Mouse (Mus musculus) thymus, adult 18-20 months (tissue): Measurements from ENCODE around the gene Nudt5.

Source experiments
- DNase-seq, 2 experiments: peaks; one replicate each; pipeline ENCODE4 v3.0.0; 2022; ENCODE audit warnings: mixed read lengths in 2 of 2

Nudt5 gene

DNA sequence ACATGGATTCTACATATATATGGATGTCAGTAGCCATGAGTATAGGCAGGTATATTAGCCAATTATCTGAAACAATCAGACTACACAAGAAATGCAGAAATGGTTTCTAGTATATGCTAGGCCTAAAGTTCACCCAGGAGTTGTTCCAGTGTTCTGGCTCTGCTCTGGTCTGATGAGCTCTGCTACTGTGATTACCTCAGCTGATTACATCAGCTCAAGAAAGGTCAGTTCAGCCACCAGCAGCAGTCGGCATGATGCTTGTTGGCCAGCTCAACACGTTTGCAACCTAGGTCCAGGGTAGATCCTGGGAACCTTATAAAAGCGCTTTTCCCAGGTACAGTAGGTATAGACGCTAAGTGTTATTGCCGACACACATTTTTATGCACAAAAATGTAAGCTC, 24.9 kb downstream of the Nudt5 start:
- DNase-seq = no peak

DNA sequence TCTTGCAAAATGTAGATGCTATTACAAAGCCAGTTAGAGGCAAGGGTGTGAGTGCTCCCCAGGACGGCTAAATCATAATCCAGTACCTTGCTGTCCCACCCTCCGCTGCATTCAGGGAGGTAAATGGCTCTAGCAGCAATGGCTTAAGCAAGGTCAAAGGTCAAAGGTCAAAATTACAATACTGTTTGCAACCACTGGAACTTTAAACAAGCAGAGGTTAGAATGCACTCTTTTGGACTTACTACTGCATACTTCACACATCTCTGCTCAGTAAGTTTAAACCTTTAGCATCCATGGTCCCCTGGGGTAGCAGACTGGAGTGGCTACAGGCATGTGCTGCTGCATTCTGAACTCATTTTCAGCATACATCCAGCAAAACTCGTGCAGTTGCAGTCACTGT, 32.6 kb downstream of the Nudt5 start:
- DNase-seq = no peak

DNA sequence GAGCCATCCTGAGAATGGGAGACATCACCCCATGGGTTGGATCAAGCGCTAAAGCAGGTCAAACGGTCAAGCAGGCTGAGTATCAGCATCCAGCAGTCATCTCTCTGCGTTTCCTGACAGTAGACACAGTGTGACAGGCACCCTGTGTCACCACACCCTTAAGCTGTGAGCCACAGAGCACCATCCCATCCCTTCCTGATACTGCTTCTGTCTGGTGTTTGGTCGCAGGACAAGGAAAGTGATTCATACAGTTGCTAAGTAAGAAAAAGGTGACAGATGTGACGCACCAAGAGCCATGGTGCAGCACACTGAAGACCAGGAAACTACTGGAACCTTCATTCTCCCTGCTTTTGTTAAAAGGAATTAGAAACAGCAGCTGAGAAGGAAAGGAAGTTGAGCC, 44.0 kb downstream of the Nudt5 start:
- DNase-seq = no peak

DNA sequence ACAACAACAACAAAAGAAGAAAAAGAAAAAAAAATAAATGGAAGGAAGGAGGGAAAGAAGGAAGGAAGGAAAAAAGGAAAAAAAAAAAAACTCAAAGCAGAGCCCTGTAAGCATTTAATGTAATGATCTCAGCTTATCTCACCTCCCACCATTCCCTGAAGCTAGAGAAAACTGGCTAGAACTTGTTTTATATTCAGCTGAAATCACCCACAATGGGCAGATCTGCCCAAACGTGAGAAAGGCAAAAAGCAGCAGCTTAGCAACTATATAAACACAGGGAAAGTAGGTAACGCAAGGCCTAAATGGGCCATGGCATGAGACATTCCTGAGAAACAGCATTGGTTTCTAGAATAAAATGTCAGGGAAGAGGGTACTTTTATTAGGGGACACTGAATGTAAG, 44.6 kb downstream of the Nudt5 start:
- no peak for DNase-seq

DNA sequence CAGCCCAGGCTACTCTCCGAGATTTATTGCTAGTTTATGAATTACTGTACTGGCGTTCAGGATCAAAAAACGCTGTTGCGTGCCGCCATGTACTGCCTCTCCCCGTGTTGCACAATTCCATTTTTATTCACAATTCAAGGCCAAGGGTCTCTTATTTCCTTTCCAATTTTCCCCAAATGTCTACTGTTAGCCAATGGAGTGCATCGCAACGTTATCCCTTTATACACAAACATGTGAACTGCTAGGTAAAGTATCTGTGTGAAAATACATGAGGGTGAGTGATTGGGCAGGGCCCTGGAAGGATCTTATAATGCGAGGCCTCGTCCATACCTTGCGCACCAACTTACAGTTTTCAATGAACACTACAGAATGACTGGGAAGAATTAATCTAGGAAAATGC, 49.5 kb downstream of the Nudt5 start:
- no peak for DNase-seq

DNA sequence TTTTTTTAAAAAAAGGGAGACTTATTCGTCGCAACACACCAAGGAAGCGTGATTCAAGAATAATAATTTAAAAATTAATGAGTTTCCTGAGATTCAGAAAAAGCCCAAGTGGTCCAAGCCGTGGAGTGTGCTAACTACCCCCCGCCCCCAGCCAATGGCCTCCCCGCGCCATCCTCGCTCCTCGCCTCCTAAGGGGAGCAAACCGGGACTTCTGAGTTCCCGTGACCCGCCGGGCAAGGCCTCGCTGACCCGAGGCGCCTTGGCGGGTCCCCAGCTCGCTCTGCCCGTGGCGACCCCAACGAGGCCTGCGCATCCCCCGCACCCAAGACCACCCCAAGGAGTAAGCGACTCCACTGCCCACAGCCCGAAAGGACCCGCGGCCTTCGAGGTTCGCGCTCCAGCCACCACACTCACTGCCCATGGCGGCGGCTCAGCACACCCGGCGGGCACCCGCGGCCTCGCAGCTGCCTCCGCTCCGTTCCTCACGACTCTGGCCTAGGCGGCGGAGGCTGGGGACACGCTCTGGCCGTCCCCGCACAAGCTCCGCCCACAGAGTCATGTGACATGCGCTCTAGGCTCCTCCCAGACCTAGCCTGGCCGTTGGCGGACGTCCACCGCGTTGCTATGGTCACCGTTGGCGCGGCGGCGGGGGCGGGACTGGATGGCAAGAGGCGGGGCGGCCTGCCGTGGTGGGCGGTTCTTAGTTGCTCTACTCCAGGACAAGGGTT, 50.2 kb downstream of the Nudt5 start, which contains the start of gene Sec61a2:
Gene Sec61a2, minus strand, starts transcription at position 590 of the 728 bp plus-strand sequence.
- peak; percentile 85 to 90 for DNase-seq

DNA sequence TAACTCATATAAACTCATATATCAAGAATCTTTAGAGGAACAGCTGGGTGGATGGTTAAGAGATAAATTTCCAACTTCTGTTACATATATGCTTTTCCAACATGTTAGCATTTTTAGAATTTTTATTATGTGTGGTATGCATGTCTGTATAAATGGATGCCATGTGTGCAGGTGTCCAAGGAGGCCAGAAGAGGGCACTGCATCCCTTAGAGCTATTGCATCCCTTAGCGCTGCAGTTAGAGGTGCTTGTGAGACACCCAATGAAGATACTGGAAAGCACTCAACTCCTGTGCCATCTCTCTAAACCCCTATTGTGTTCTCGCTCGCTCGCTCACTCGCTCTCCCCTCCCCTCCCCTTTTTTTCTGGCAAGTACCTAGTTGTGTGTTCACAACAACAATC, 55.3 kb downstream of the Nudt5 start:
- DNase-seq = no peak

DNA sequence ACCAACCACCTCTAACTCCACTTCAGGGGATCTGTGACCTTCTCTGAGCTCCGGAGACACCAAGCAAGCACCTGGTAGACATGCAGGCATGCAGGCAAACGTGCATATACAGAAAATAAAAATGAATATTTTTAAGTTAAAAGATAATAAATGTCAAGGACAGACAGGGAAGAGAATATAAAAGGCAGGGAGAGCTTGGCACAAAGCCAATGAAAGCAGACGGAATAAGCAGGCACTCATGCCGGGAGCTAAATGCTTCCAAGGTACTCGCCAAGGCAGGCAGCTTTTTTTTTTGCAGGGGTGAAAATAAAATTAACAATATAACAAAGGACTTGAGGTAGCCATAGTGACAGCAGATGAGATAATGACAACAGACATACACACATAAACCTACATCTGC, 61.3 kb downstream of the Nudt5 start:
- DNase-seq = no peak

DNA sequence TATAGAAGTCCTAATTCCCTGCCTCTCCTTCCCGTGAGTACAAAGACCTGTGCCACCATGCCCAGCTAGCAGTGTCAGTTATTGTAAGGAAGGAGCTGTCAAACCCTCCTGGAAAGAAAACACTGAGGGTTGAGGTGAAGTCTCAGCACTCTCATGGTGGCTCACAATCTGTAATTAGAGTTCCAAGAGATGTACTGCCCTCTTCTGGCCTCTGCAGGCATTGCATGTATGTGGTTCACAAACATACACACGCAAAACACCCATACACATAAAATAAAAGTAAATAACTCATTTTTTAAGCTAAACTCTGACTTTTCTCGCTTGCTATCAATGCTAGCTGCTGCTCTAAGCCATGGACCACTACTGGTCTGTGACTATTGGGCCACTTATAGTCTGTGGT, 61.8 kb downstream of the Nudt5 start:
- no peak for DNase-seq

DNA sequence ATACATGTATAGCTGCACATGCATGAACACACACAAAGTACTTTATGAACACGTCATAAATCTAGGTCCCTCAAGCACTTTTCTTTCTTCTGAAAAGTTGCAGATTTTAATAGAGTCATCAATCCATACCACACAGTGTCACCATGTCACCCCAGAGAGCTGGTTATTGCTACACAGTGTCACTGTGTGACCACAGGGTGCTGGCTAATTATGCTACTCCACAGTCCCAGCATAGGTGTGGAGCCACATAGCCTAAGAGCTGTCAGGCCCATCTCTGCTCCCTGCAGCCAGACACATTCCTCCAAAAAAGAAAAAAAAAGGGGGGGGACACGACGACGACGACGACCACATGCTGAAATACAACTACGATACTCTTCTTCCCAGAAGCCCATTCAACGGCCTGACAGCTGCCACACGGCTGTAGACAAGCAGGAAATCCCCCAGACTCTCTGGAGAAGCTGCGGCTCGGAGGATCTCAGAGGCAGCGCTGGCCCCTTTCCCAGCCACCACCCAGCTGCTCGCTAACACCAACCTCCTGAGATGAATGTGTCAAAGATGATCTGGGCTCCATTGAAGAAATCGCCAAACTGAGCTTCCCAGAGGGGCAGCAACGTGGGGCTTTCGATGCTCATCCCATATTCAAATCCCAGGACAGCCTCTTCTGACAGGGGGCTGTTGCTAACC, 66.6 kb downstream of the Nudt5 start:
- no peak for DNase-seq
